Mouse (Mus musculus) kidney, embryonic 15.5 days (tissue): ENCODE results near the gene Bex3. TPM values are rescaled to one million over a fixed set of nuclear protein-coding genes. Genes with fewer than 3 reads are reported as not detected.
"Not testable (repeated sequence)": the region's sequence is repeated elsewhere in the genome, so short reads cannot be mapped to it uniquely, and the experiment has no call there.

Source experiments
- ATAC-seq: fragments of 200-750 bp; cut with Nextera tagmentation; replicated peaks from 2 replicates; pipeline ENCODE4 v1.8.0; 2017; ENCODE audit warnings: moderate TSS enrichment; ENCODE audit not compliant: low FRiP score
- H3K27ac ChIP-seq: fragments of 300-500 bp; sonication (generic); 2 replicates; pipeline ENCODE4 v1.5.1; 2015; ENCODE audit warnings: mild to moderate bottlenecking, inconsistent platforms
- H3K27me3 ChIP-seq: fragments of 300-500 bp; sonication (generic); 2 replicates; pipeline ENCODE4 v1.6.1; 2015; ENCODE audit warnings: inconsistent platforms
- H3K36me3 ChIP-seq: fragments of 300-500 bp; sonication (generic); 2 replicates; pipeline ENCODE4 v1.6.1; 2015; ENCODE audit warnings: inconsistent platforms
- H3K4me1 ChIP-seq: fragments of 300-500 bp; sonication (generic); 2 replicates; pipeline ENCODE4 v1.6.1; 2015; ENCODE audit warnings: inconsistent platforms
- H3K4me2 ChIP-seq: fragments of 300-500 bp; sonication (generic); 2 replicates; pipeline ENCODE4 v1.6.1; 2015; ENCODE audit warnings: moderate library complexity, mild to moderate bottlenecking, inconsistent platforms
- H3K4me3 ChIP-seq: fragments of 300-500 bp; sonication (generic); replicated peaks from 2 replicates; pipeline ENCODE4 v1.5.1; 2015; ENCODE audit warnings: mild to moderate bottlenecking, inconsistent platforms
- H3K9ac ChIP-seq: fragments of 300-500 bp; sonication (generic); 2 replicates; pipeline ENCODE4 v1.6.1; 2015; ENCODE audit warnings: mild to moderate bottlenecking, inconsistent platforms
- H3K9me3 ChIP-seq: fragments of 300-500 bp; sonication (generic); replicated peaks from 2 replicates; pipeline ENCODE4 v1.6.1; 2016; ENCODE audit warnings: inconsistent platforms
- WGBS: fragments of 180-500 bp; shearing (Covaris S2); methylation state at CpG from one replicate; pipeline ENCODE4 v1.1.7; 2015; ENCODE audit warnings: mixed read lengths; 5-methylcytosine and 5-hydroxymethylcytosine counted together
- polyA plus RNA-seq: library from polyadenylated mRNA; unstranded; fragments of >200 nt; fragmentation: Nextera tagmentation; extraction: Ambion mirVana; gene quantifications from 2 replicates; pipeline ENCODE4 v1.2.1, GENCODE M21; 2015

Bex3 gene
- polyA plus RNA-seq, 1 experiment from 2014 or later: 442 TPM

DNA sequence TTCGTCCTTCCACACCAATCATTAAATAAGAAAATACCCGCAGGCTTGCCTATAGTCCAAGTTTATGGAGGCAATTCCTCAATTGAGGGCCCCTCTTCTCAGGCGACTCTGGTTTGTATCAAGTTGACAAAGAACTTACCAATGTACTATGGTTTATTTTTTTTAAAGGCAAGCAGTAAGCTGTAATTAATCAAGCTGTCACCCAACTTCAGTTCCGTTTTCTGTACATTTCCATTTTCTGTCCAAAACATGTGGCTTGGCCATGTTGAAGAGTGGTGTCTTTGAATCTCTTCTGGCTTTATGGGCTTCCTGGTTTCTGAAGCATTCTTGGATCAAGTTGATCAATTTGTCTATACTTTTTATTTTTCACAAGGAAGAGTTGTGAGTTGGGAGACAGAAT, 1.9 kb upstream of the Bex3 start:
- H3K4me2 ChIP-seq: no peak overlapping the region
- H3K9ac ChIP-seq: no peak overlapping the region
- H3K27ac ChIP-seq: no peak overlapping the region
- H3K27me3 ChIP-seq: peaks cover 14% of the 10 kb centered on the region
- no peak overlapping the region for H3K4me3 ChIP-seq
- H3K36me3 ChIP-seq: peaks cover 5% of the 10 kb centered on the region; the same call in 1 of the 2 replicates
- no peak for ATAC-seq
- H3K9me3 ChIP-seq: no peaks in the 10 kb centered on the region
- peaks cover 4% of the 10 kb centered on the region; the same call in 1 of the 2 replicates for H3K4me1 ChIP-seq
- 68% methylated on average over 4 of the region's 4 CpGs for WGBS

DNA sequence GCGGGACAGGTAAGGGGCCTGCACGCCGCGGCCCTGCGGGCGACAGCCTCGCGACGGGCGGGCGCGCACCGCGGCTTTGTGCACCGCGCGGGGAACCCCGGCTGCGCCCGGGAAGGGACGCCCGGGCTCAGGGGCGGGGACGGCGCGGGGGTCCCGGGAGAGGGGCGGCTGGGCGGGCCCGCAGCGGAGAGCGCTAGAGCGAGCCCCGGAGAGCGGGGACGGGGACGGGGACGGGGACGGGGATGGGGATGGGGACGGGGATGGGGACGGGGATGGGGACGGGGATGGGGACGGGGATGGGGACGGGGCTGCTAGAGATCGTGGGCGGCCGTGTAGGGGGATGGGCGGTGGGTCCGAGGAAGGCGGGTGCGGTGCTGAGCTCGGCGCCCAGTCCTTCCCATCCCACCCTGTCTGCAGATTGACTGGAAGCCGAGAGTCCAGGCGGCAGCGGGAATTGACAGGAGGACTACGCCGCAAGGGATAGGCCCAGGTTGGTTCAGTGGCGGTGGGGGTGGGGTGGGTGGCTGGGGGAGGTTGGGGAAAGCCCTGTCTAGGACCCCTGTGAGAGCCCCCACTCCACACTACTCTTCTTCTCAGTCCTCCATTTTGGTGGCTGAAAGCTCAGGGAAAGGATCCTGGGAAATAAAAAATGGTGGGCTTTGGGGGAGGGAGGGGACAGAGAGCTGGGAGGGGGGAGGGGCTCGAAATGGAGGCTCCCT, 499 bp downstream of the Bex3 start:
- not testable (repeated sequence) for H3K36me3 ChIP-seq, H3K9me3 ChIP-seq, H3K4me1 ChIP-seq, H3K27me3 ChIP-seq, H3K27ac ChIP-seq
- 3% methylated on average over 2 of the region's 60 CpGs for WGBS
- peak; percentile 59 for ATAC-seq
- H3K4me2 ChIP-seq: peak overlapping the region; percentile 46
- H3K9ac ChIP-seq: 0 out of 2 replicates have a peak overlapping the region, but pooled peaks have one; percentile 26
- H3K4me3 ChIP-seq: peak overlapping the region; percentile 49

DNA sequence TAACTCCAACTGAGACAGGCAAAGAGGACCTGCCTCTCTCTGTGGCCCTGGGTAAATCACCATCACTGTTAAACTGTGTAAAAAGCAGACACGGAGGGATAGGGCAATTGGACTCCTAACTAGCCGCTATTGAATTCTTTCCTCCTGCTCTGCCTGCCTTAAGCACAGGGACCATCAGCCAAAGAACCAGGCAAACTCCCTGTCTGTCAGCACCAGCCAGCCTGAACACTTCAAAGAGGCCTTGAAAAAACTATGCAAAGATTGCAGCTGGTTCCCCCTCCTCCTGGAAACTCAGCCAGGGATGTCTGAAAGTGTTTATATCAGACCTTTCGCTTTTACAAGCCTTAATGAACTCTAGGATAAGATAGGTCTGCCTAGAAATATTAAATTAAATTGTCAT, 4.5 kb downstream of the Bex3 start:
- no peak for ATAC-seq
- Histone ChIP-seq H3K4me1 (peaks cover 7% of the 10 kb centered on the region; the same call in 1 of the 2 replicates), H3K9ac (no peak overlapping the region), H3K4me3 (no peak overlapping the region), H3K36me3 (peaks cover 5% of the 10 kb centered on the region; the same call in 1 of the 2 replicates), H3K4me2 (no peak overlapping the region), H3K27me3 (peaks cover 17% of the 10 kb centered on the region), H3K27ac (no peak overlapping the region), H3K9me3 (no peaks in the 10 kb centered on the region)
- WGBS: 24% methylated on average over 3 of the region's 3 CpGs

DNA sequence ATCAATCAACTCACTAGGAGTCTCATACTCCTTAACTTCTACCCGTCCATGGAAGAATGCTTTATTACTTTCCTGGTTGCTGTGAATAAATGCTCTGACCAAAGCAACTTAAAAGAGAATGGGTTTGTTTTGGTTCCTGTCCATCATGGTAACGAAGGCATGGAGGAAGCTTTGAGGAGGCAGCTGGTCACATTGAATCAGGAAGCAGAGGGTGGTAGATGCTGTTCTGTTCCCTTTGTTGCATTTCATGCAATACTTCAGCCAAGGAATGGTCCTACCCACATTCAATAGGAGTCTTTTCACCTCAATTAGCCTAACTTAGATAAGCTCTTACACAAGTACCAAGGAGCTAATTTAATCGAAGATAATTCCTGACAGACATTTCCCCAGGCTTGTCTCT, 5.3 kb downstream of the Bex3 start:
- no peak overlapping the region for H3K9ac ChIP-seq
- no peak overlapping the region for H3K4me2 ChIP-seq
- ATAC-seq: no peak
- H3K4me1 ChIP-seq: peaks cover 7% of the 10 kb centered on the region; the same call in 1 of the 2 replicates
- peaks cover 20% of the 10 kb centered on the region for H3K27me3 ChIP-seq
- H3K36me3 ChIP-seq: peaks cover 5% of the 10 kb centered on the region; the same call in 1 of the 2 replicates
- no peak overlapping the region for H3K27ac ChIP-seq
- H3K4me3 ChIP-seq: no peak overlapping the region
- no peaks in the 10 kb centered on the region for H3K9me3 ChIP-seq
- WGBS: 46% methylated on average over 3 of the region's 3 CpGs

DNA sequence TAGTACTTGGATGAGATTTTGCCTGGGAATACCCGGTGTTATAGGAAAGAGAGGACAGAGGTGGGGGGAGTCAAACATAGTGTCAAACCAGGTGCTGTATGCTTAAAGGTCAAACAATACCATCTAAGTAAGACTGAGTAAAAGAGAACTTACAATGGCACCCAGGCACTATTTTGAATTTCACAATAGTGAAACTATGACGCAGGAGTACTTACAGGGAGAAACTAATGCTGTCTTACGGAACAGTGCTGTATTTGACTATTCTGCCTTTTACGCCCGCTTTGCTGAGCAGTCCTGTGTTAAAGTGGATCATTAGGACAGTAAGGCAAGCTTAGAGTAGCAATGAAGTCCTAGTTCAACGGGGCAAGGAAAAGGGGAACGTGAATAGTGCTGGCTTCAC, 7.5 kb downstream of the Bex3 start:
- Histone ChIP-seq H3K27ac (no peak overlapping the region), H3K27me3 (peaks cover 20% of the 10 kb centered on the region), H3K4me1 (0 out of 2 replicates have a peak, but pooled peaks cover 3% of the 10 kb centered on the region), H3K36me3 (no peaks in the 10 kb centered on the region), H3K4me3 (no peak overlapping the region), H3K9ac (no peak overlapping the region), H3K4me2 (no peak overlapping the region), H3K9me3 (no peaks in the 10 kb centered on the region)
- no peak for ATAC-seq
- WGBS: 86% methylated on average over 7 of the region's 7 CpGs

DNA sequence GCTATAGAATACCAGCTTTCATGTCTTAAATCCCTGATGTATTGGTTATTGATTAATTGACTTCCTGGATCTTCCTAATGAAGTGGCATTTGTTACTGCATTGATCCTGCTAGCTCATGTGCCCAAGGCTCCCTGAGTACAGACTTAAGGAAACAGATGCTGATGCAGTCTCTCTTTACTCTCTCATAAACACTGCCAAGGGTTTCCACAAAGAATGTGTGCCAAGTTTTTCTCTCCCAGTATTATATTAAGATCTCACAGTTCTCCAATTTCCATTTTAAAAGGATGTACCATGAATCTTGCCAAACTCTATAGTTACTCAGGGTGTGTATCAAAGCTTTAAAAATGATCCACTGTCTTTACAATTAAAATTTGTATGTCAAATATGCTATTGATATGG, 8.3 kb downstream of the Bex3 start:
- H3K9me3 ChIP-seq: no peaks in the 10 kb centered on the region
- no peak for ATAC-seq
- no peak overlapping the region for H3K4me3 ChIP-seq
- H3K27ac ChIP-seq: no peak overlapping the region
- H3K27me3 ChIP-seq: peaks cover 20% of the 10 kb centered on the region
- no peak overlapping the region for H3K9ac ChIP-seq
- H3K4me1 ChIP-seq: 0 out of 2 replicates have a peak, but pooled peaks cover 3% of the 10 kb centered on the region
- H3K4me2 ChIP-seq: no peak overlapping the region
- no peaks in the 10 kb centered on the region for H3K36me3 ChIP-seq

DNA sequence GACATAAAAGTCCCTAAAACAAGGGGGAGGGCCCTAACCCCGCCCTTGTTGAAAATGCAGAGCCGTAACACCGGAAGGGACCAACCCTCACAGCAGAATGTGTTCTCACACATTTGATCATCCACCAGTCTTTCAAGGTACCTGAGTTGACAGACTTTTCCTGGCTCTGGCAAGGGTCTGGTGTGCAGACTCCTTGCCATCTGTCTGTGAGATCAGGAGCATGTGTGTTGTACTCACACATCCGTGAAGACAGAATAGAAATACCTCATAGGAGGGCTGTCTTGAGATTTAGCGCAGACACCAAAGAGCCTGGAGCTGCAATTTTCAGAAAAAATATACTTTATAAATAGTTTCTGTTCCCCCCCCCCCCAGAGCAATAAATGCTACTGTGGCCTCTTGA, 9.4 kb downstream of the Bex3 start:
- no peak for ATAC-seq
- WGBS: 87% methylated on average over 5 of the region's 5 CpGs

DNA sequence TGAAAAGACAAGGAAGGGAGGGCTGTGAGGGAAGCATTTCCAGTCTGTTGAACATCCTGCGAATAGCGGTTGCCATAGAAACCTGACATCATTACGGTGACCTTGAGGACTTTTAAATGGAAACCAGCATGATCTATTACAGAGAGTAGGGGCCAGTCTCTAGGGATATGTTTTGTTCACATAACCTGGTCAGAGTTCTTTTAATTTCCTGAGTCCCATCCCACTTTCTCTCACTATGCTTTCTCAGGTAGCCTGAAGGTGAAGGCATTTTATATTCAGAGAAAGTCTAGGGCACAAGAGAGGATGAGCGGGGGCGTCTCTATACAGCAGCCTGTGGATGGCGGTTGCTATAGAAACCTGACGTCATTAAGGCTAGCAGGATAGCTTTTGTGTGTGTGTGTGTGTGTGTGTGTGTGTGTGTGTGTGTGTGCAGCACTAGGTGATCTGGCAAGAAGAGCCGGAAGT, 20.8 kb downstream of the Bex3 start:
- WGBS: 22% methylated on average over 7 of the region's 8 CpGs
- no peak overlapping the region for H3K4me3 ChIP-seq
- no peak overlapping the region for H3K27ac ChIP-seq
- no peaks in the 10 kb centered on the region; the same call in 1 of the 2 replicates for H3K27me3 ChIP-seq
- no peak overlapping the region for H3K9ac ChIP-seq
- H3K9me3 ChIP-seq: no peaks in the 10 kb centered on the region
- H3K36me3 ChIP-seq: no peaks in the 10 kb centered on the region
- H3K4me1 ChIP-seq: 0 out of 2 replicates have a peak, but pooled peaks cover 4% of the 10 kb centered on the region
- peak; percentile 56; the same call in 1 of the 2 replicates for ATAC-seq
- peak overlapping the region; percentile 25; the same call in 1 of the 2 replicates for H3K4me2 ChIP-seq

More for the DNA sequence above, 9.4 kb downstream of the Bex3 start:
- Histone ChIP-seq H3K27ac (no peak overlapping the region), H3K27me3 (peaks cover 20% of the 10 kb centered on the region), H3K9me3 (no peaks in the 10 kb centered on the region), H3K4me3 (no peak overlapping the region), H3K9ac (no peak overlapping the region), H3K36me3 (no peaks in the 10 kb centered on the region), H3K4me1 (0 out of 2 replicates have a peak, but pooled peaks cover 2% of the 10 kb centered on the region), H3K4me2 (no peak overlapping the region)

DNA sequence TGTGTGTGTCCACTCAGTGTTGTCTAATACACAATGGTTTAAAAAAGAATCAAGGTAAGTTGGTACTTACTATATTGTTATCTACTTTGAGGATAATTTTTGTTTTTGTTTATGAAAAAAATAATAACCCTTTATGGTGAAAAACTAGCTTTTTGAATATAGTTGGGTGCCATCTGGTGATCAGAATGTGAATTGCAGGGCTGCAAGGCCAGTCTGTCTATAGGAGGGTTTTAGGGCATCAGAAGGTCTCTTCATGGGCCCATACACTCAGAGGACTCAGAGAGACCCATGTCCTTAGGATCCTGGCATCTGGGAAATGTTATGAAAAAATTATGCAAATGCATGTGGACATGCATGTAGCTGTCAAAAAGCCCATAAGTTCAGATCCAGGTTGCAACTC, 34.2 kb downstream of the Bex3 start:
- no peak overlapping the region for H3K4me2 ChIP-seq
- ATAC-seq: no peak
- no peak overlapping the region for H3K4me3 ChIP-seq

DNA sequence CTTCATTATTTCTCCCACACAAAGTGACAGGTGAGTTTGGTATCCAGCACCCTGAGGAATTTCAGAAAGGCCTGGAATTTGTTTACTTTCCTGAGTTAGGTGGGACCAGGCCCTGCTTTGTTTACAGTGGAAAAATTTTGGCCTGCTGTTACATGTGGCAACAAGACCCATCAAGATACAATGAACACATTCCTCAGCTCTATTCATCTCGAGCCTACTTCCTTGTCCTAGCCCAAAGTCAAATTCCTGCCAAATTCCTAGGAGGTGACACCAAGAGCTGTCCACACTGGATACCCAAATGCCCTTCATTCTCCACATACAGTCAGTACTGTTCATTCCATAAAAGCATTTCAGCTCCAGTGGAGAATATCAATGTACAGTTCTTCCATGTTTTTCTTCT, 36.1 kb downstream of the Bex3 start:
- Histone ChIP-seq H3K27ac (no peak overlapping the region), H3K4me1 (no peaks in the 10 kb centered on the region), H3K9ac (no peak overlapping the region), H3K27me3 (0 out of 2 replicates have a peak, but pooled peaks cover 11% of the 10 kb centered on the region), H3K9me3 (no peaks in the 10 kb centered on the region), H3K36me3 (no peaks in the 10 kb centered on the region), H3K4me3 (no peak overlapping the region), H3K4me2 (no peak overlapping the region)
- ATAC-seq: no peak
- 43% methylated on average over 1 of the region's 1 CpGs for WGBS

More for the DNA sequence above, 34.2 kb downstream of the Bex3 start:
- H3K27me3 ChIP-seq: 0 out of 2 replicates have a peak, but pooled peaks cover 8% of the 10 kb centered on the region
- no peak overlapping the region for H3K27ac ChIP-seq
- H3K9me3 ChIP-seq: no peaks in the 10 kb centered on the region
- H3K9ac ChIP-seq: no peak overlapping the region
- H3K36me3 ChIP-seq: no peaks in the 10 kb centered on the region
- H3K4me1 ChIP-seq: no peaks in the 10 kb centered on the region

DNA sequence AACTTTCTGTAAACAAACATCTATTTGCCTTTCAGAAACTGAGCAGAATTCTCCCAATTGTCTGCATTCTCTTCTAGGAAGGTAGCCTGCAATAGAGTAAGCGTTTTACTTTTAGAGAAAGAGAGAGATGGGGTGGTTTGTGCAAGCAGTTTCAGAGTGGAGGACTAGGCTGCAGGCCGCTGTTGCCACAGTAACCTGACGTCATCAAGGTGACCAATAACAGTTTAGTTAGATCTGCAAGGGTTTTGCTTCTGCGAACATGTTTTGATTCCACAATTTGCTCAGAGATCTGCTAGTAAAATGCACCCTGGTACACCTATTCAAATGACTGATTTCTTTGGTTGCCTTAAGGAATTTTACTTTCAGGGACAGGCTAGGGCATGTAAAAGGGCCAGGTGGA, 43.2 kb downstream of the Bex3 start:
- H3K4me2 ChIP-seq: no peak overlapping the region
- no peaks in the 10 kb centered on the region for H3K4me1 ChIP-seq
- no peak for ATAC-seq
- H3K9ac ChIP-seq: no peak overlapping the region
- 44% methylated on average over 4 of the region's 4 CpGs for WGBS
- H3K27ac ChIP-seq: no peak overlapping the region
- H3K36me3 ChIP-seq: no peaks in the 10 kb centered on the region
- H3K4me3 ChIP-seq: no peak overlapping the region
- H3K9me3 ChIP-seq: no peaks in the 10 kb centered on the region
- peaks cover 13% of the 10 kb centered on the region; the same call in 1 of the 2 replicates for H3K27me3 ChIP-seq

DNA sequence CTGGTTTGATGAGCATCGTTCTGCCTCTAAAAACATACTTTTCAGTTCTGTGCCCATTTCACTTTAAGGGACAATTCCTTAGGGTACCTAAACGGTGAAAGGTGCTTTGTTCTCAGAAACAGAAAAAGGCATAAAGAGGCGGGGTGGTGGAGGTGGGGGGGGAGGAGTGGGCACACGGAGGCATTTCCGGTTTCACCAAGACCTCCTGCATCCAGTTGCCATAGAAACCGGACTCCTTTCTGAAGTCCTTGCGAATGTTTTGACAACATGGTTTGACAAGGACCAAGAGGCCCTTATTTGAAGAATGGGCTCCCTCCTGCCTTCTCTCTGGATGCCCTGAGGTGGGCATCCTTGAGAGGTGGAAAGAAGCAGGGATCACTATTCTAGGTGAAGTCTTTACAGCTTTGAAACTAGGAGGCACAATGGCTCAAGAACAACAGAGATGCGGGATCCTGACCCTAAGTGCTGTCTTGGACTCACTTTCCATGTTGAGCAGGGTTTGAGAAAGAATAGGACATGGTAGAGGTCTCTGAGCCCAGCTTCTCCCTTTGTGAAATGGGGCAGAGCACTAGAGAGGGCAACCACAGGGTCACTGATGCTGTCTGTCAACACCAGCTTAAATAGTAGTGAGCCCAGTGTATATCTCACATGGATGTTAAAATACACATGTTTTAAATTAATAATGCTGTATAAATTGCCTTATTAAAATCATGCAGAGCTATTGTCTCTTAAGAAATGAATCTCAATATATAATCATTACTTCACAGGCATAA, 43.9 kb downstream of the Bex3 start:
- Histone ChIP-seq H3K4me3 (no peak overlapping the region), H3K36me3 (no peaks in the 10 kb centered on the region), H3K4me2 (no peak overlapping the region), H3K9ac (no peak overlapping the region), H3K9me3 (no peaks in the 10 kb centered on the region), H3K4me1 (no peaks in the 10 kb centered on the region), H3K27me3 (peaks cover 11% of the 10 kb centered on the region; the same call in 1 of the 2 replicates), H3K27ac (no peak overlapping the region)
- ATAC-seq: no peak
- 30% methylated on average over 8 of the region's 8 CpGs for WGBS
